ENCODE assay signal across 8 mouse cellular contexts in genomic region chr4:125029891-125030614, GRCm38 (mm10). TPM values are rescaled to one million over a fixed set of nuclear protein-coding genes. Genes with fewer than 3 reads are reported as not detected.
DNase-seq lines count a peak whose midpoint lies in the region; ATAC-seq and TF ChIP-seq lines count a peak whose summit lies in the region.

No protein-coding gene starts in this region.

- peak overlapping the region; percentile 97 for H3K9ac ChIP-seq in heart, embryonic 12.5 days
- H3K9ac ChIP-seq in kidney, postnatal 0 days (ENCODE audit: low read depth, low read length) = peak overlapping the region; percentile 83
- H3K9ac ChIP-seq in liver, embryonic 11.5 days (ENCODE audit: low read depth, low read length) = peak overlapping the region; percentile 82
- peak overlapping the region; percentile 92 for H3K9ac ChIP-seq in stomach, embryonic 14.5 days (replicated peaks; ENCODE audit: low read depth, low read length)

- H3K79me3 ChIP-seq in C2C12 (ENCODE audit: low read depth) = peaks cover 46% of the 10 kb centered on the region

- TF ChIP-seq CTCF in C2C12 (IDR thresholded peaks at IDR 0.05; ENCODE audit: control insufficient read depth, insufficient read depth, insufficient read length) = no peak
- no peak for TF ChIP-seq CTCF in brain, embryonic 14.5 days (IDR thresholded peaks at IDR 0.05; ENCODE audit: borderline replicate concordance, extremely low read depth, insufficient read depth, insufficient read length)
- TF ChIP-seq CTCF in kidney, postnatal 0 days (IDR thresholded peaks at IDR 0.05; ENCODE audit: low read depth) = no peak

- peak overlapping the region; percentile 94 for H3K4me2 ChIP-seq in heart, embryonic 12.5 days
- H3K4me2 ChIP-seq in kidney, postnatal 0 days (ENCODE audit: low read length) = peak overlapping the region; percentile 97
- peak overlapping the region; percentile 83 for H3K4me2 ChIP-seq in liver, embryonic 11.5 days
- H3K4me2 ChIP-seq in stomach, embryonic 14.5 days (replicated peaks; ENCODE audit: low read depth, low read length) = peak overlapping the region; percentile 94

- DNase-seq in brain, embryonic 14.5 days (ENCODE audit: low read depth) = peak; percentile 97
- DNase-seq in kidney, postnatal 0 days (ENCODE audit: low spot score) = peak; percentile 97
- peak; percentile 88 for DNase-seq in liver, embryonic 11.5 days (ENCODE audit: low spot score)
- peak; percentile 92 for DNase-seq in naive thymus-derived CD4-positive, alpha-beta T cell, adult 2 months (ENCODE audit: low read depth)

- peaks cover 53% of the 10 kb centered on the region for H3K79me2 ChIP-seq in C2C12 (ENCODE audit: control insufficient read depth, insufficient read depth)

- H3K36me3 ChIP-seq in C2C12 (ENCODE audit: control insufficient read depth, insufficient read depth) = peaks cover 16% of the 10 kb centered on the region
- peaks cover 29% of the 10 kb centered on the region for H3K36me3 ChIP-seq in erythroblast, embryonic 14.5 days (ENCODE audit: control insufficient read depth)
- H3K36me3 ChIP-seq in heart, embryonic 12.5 days = peaks cover 12% of the 10 kb centered on the region
- peaks cover 1% of the 10 kb centered on the region; the same call in 1 of the 2 replicates for H3K36me3 ChIP-seq in kidney, postnatal 0 days (ENCODE audit: insufficient read depth, low read length)
- peaks cover 1% of the 10 kb centered on the region; the same call in 1 of the 2 replicates for H3K36me3 ChIP-seq in liver, embryonic 11.5 days (ENCODE audit: control insufficient read depth, insufficient read depth, low read length)
- peaks cover 2% of the 10 kb centered on the region; the same call in 1 of the 2 replicates for H3K36me3 ChIP-seq in stomach, embryonic 14.5 days (ENCODE audit: control insufficient read depth, insufficient read depth, low read length)

- peak overlapping the region; percentile 46; the same call in 1 of the 2 replicates for H3K27ac ChIP-seq in heart, embryonic 12.5 days (ENCODE audit: poor library complexity, severe bottlenecking)
- peak overlapping the region; percentile 63 for H3K27ac ChIP-seq in kidney, postnatal 0 days
- H3K27ac ChIP-seq in liver, embryonic 11.5 days (ENCODE audit: low read depth, low read length) = no peak overlapping the region
- no peak overlapping the region for H3K27ac ChIP-seq in stomach, embryonic 14.5 days (ENCODE audit: low read length)

- peak; percentile 97 for ATAC-seq in heart, embryonic 12.5 days (ENCODE audit: insufficient number of reproducible peaks, low FRiP score)
- ATAC-seq in kidney, postnatal 0 days (replicated peaks; ENCODE audit: low FRiP score, low read depth) = peak; percentile 99
- ATAC-seq in liver, embryonic 11.5 days (replicated peaks; ENCODE audit: low FRiP score) = peak; percentile 99
- peak; percentile 99 for ATAC-seq in stomach, embryonic 14.5 days (ENCODE audit: insufficient number of reproducible peaks, insufficient read depth, low FRiP score, low read depth)

- peaks cover 26% of the 10 kb centered on the region for H3K27me3 ChIP-seq in C2C12 (ENCODE audit: control insufficient read depth, insufficient read depth, insufficient read length)
- peaks cover 34% of the 10 kb centered on the region for H3K27me3 ChIP-seq in erythroblast, embryonic 14.5 days (ENCODE audit: control insufficient read depth)
- H3K27me3 ChIP-seq in heart, embryonic 12.5 days (replicated peaks) = peaks cover 28% of the 10 kb centered on the region; the same call in 1 of the 2 replicates
- no peaks in the 10 kb centered on the region for H3K27me3 ChIP-seq in kidney, postnatal 0 days (ENCODE audit: insufficient read depth, low read length)
- H3K27me3 ChIP-seq in liver, embryonic 11.5 days (replicated peaks; ENCODE audit: control insufficient read depth, insufficient read depth, low read length) = 0 out of 2 replicates have a peak, but pooled peaks cover 2% of the 10 kb centered on the region
- no peaks in the 10 kb centered on the region for H3K27me3 ChIP-seq in stomach, embryonic 14.5 days (ENCODE audit: control insufficient read depth, insufficient read depth, low read length)

- H3K4me1 ChIP-seq in erythroblast, embryonic 14.5 days (ENCODE audit: control insufficient read depth) = peaks cover 32% of the 10 kb centered on the region
- peaks cover 11% of the 10 kb centered on the region for H3K4me1 ChIP-seq in heart, embryonic 12.5 days (replicated peaks)
- peaks cover 6% of the 10 kb centered on the region; the same call in 1 of the 2 replicates for H3K4me1 ChIP-seq in kidney, postnatal 0 days (replicated peaks; ENCODE audit: insufficient read depth, low read length)
- H3K4me1 ChIP-seq in liver, embryonic 11.5 days (replicated peaks; ENCODE audit: control insufficient read depth, insufficient read depth, low read length) = peaks cover 8% of the 10 kb centered on the region
- H3K4me1 ChIP-seq in stomach, embryonic 14.5 days (ENCODE audit: control insufficient read depth, insufficient read depth, low read length) = peaks cover 9% of the 10 kb centered on the region

- H3ac ChIP-seq in C2C12 (ENCODE audit: control insufficient read depth, insufficient read length, low read depth) = peak overlapping the region; percentile 69

- H3K9me3 ChIP-seq in erythroblast, embryonic 14.5 days (ENCODE audit: control insufficient read depth, low read length) = no peaks in the 10 kb centered on the region
- no peaks in the 10 kb centered on the region for H3K9me3 ChIP-seq in heart, embryonic 12.5 days (replicated peaks)
- H3K9me3 ChIP-seq in kidney, postnatal 0 days (replicated peaks; ENCODE audit: low read length) = no peaks in the 10 kb centered on the region
- no peaks in the 10 kb centered on the region for H3K9me3 ChIP-seq in liver, embryonic 11.5 days (ENCODE audit: control insufficient read depth, low read length)
- no peaks in the 10 kb centered on the region for H3K9me3 ChIP-seq in stomach, embryonic 14.5 days (ENCODE audit: control insufficient read depth, low read depth, low read length)

- WGBS in heart, embryonic 12.5 days = under 1% methylated on average over 50 of the region's 50 CpGs
- under 1% methylated on average over 50 of the region's 50 CpGs for WGBS in kidney, postnatal 0 days
- under 1% methylated on average over 50 of the region's 50 CpGs for WGBS in liver, embryonic 11.5 days
- WGBS in stomach, embryonic 14.5 days = 1% methylated on average over 50 of the region's 50 CpGs

- peak overlapping the region; percentile 91 for H3K4me3 ChIP-seq in C2C12 (ENCODE audit: insufficient read depth, poor library complexity, severe bottlenecking)
- H3K4me3 ChIP-seq in erythroblast, embryonic 14.5 days (replicated peaks) = peak overlapping the region; percentile 94
- peak overlapping the region; percentile 96 for H3K4me3 ChIP-seq in heart, embryonic 12.5 days
- peak overlapping the region; percentile 81 for H3K4me3 ChIP-seq in kidney, postnatal 0 days (replicated peaks; ENCODE audit: low read depth, low read length)
- peak overlapping the region; percentile 78 for H3K4me3 ChIP-seq in liver, embryonic 11.5 days (ENCODE audit: low read depth, low read length)
- H3K4me3 ChIP-seq in stomach, embryonic 14.5 days (ENCODE audit: low read depth, low read length) = peak overlapping the region; percentile 99

- TF ChIP-seq POLR2A in brain, embryonic 14.5 days (IDR thresholded peaks at IDR 0.05; ENCODE audit: borderline replicate concordance, extremely low read depth, insufficient read depth, insufficient read length, poor library complexity, severe bottlenecking) = peak; percentile 61; the same call in 1 of the 2 replicates

RNA-seq across cellular contexts. Expression of gene Gnl2, which starts 13.7 kb away (rescaled TPM):
- polyA plus RNA-seq in C2C12 (2012; fragmentation: generic; extraction: Trizol) = 23.2 TPM
- polyA plus RNA-seq in brain, embryonic 14.5 days (2012; rRNA removed) = 95.4 and 95.6 TPM in 2 replicates
- polyA plus RNA-seq in erythroblast, embryonic 14.5 days (2012) = 2.1 and 3.1 TPM in 2 replicates
- polyA plus RNA-seq in heart, embryonic 12.5 days (2016; fragmentation: Nextera tagmentation; extraction: Ambion mirVana) = 66.0 and 67.3 TPM in 2 replicates
- polyA plus RNA-seq in kidney, postnatal 0 days (2015; fragmentation: Nextera tagmentation; extraction: Ambion mirVana) = 63.7 and 66.1 TPM in 2 replicates
- polyA plus RNA-seq in liver, embryonic 11.5 days (2014; fragmentation: Nextera tagmentation; extraction: Ambion mirVana) = 106 and 107 TPM in 2 replicates
- 84.6 and 86.0 TPM in 2 replicates for polyA plus RNA-seq in stomach, embryonic 14.5 days (2014; fragmentation: Nextera tagmentation; extraction: Ambion mirVana)

RNA-seq across cellular contexts. Expression of gene Dnali1, which starts 35.5 kb away (rescaled TPM):
- 0.04 TPM for polyA plus RNA-seq in C2C12 (2012; fragmentation: generic; extraction: Trizol)
- 1.2 and 1.8 TPM in 2 replicates for polyA plus RNA-seq in brain, embryonic 14.5 days (2012; rRNA removed)
- polyA plus RNA-seq in erythroblast, embryonic 14.5 days (2012) = not detected in 2 replicates
- 0.17 and 0.18 TPM in 2 replicates for polyA plus RNA-seq in heart, embryonic 12.5 days (2016; fragmentation: Nextera tagmentation; extraction: Ambion mirVana)
- polyA plus RNA-seq in kidney, postnatal 0 days (2015; fragmentation: Nextera tagmentation; extraction: Ambion mirVana) = 0.05 and 0.14 TPM in 2 replicates
- polyA plus RNA-seq in liver, embryonic 11.5 days (2014; fragmentation: Nextera tagmentation; extraction: Ambion mirVana) = 0.07 and 0.19 TPM in 2 replicates
- 0.11 and 0.22 TPM in 2 replicates for polyA plus RNA-seq in stomach, embryonic 14.5 days (2014; fragmentation: Nextera tagmentation; extraction: Ambion mirVana)

RNA-seq across cellular contexts. Expression of gene Snip1, which starts 36.4 kb away (rescaled TPM):
- polyA plus RNA-seq in C2C12 (2012; fragmentation: generic; extraction: Trizol) = 19.1 TPM
- polyA plus RNA-seq in brain, embryonic 14.5 days (2012; rRNA removed) = 19.0 and 20.6 TPM in 2 replicates
- 2.3 and 3.2 TPM in 2 replicates for polyA plus RNA-seq in erythroblast, embryonic 14.5 days (2012)
- polyA plus RNA-seq in heart, embryonic 12.5 days (2016; fragmentation: Nextera tagmentation; extraction: Ambion mirVana) = 20.6 and 22.6 TPM in 2 replicates
- 25.2 and 26.0 TPM in 2 replicates for polyA plus RNA-seq in kidney, postnatal 0 days (2015; fragmentation: Nextera tagmentation; extraction: Ambion mirVana)
- 26.7 and 31.3 TPM in 2 replicates for polyA plus RNA-seq in liver, embryonic 11.5 days (2014; fragmentation: Nextera tagmentation; extraction: Ambion mirVana)
- polyA plus RNA-seq in stomach, embryonic 14.5 days (2014; fragmentation: Nextera tagmentation; extraction: Ambion mirVana) = 27.7 and 30.1 TPM in 2 replicates

RNA-seq across cellular contexts. Expression of gene Rspo1, which starts 43.8 kb away (rescaled TPM):
- polyA plus RNA-seq in C2C12 (2012; fragmentation: generic; extraction: Trizol) = 0.04 TPM
- 5.1 and 6.3 TPM in 2 replicates for polyA plus RNA-seq in brain, embryonic 14.5 days (2012; rRNA removed)
- polyA plus RNA-seq in erythroblast, embryonic 14.5 days (2012) = 0.02 TPM in 1 of 2 replicates, not detected in the other
- polyA plus RNA-seq in heart, embryonic 12.5 days (2016; fragmentation: Nextera tagmentation; extraction: Ambion mirVana) = 7.0 and 7.4 TPM in 2 replicates
- 13.6 and 17.4 TPM in 2 replicates for polyA plus RNA-seq in kidney, postnatal 0 days (2015; fragmentation: Nextera tagmentation; extraction: Ambion mirVana)
- polyA plus RNA-seq in liver, embryonic 11.5 days (2014; fragmentation: Nextera tagmentation; extraction: Ambion mirVana) = 4.9 and 5.2 TPM in 2 replicates
- 18.3 and 20.9 TPM in 2 replicates for polyA plus RNA-seq in stomach, embryonic 14.5 days (2014; fragmentation: Nextera tagmentation; extraction: Ambion mirVana)

RNA-seq across cellular contexts. Expression of gene Meaf6, which starts 54.9 kb away (rescaled TPM):
- polyA plus RNA-seq in C2C12 (2012; fragmentation: generic; extraction: Trizol) = 31.3 TPM
- 126 and 140 TPM in 2 replicates for polyA plus RNA-seq in brain, embryonic 14.5 days (2012; rRNA removed)
- polyA plus RNA-seq in erythroblast, embryonic 14.5 days (2012) = 14.6 and 15.6 TPM in 2 replicates
- 48.7 and 53.3 TPM in 2 replicates for polyA plus RNA-seq in heart, embryonic 12.5 days (2016; fragmentation: Nextera tagmentation; extraction: Ambion mirVana)
- 49.5 and 50.8 TPM in 2 replicates for polyA plus RNA-seq in kidney, postnatal 0 days (2015; fragmentation: Nextera tagmentation; extraction: Ambion mirVana)
- polyA plus RNA-seq in liver, embryonic 11.5 days (2014; fragmentation: Nextera tagmentation; extraction: Ambion mirVana) = 53.6 and 54.2 TPM in 2 replicates
- polyA plus RNA-seq in stomach, embryonic 14.5 days (2014; fragmentation: Nextera tagmentation; extraction: Ambion mirVana) = 69.2 and 71.1 TPM in 2 replicates

Comparison
In these comparisons a context has a peak if more than half of its experiments do, and no peak if none do; other contexts are left out.
1. H3K27ac ChIP-seq: peak in heart, embryonic 12.5 days (single experiment) and kidney, postnatal 0 days (single experiment); none in liver, embryonic 11.5 days (single experiment) and stomach, embryonic 14.5 days (single experiment).
2. Peak in every context shown above with its lines, with median percentiles within 50 percentile points of each other: H3K4me3 ChIP-seq, DNase-seq, ATAC-seq, H3K4me2 ChIP-seq and H3K9ac ChIP-seq.